Mouse (Mus musculus): ENCODE measurements around the gene Scap. TPM values are rescaled to one million over a fixed set of nuclear protein-coding genes. Genes with fewer than 3 reads are reported as not detected.
"Not testable (repeated sequence)": the region's sequence is repeated elsewhere in the genome, so short reads cannot be mapped to it uniquely, and the experiment has no call there.

Gene Scap
- total and polyA plus RNA-seq, 2 experiments from 2014 or later: 14.6 to 34.0 TPM

GRCm38 (mm10) chr9:110384369-110384929, 51.4 kb downstream of the Scap start:
- H3K4me2 ChIP-seq (ENCODE audit: low read depth, low read length): no peak overlapping the region
- no peaks in the 10 kb centered on the region for H3K9me3 ChIP-seq (replicated peaks; ENCODE audit: control insufficient read depth, low read length)
- peaks cover 74% of the 10 kb centered on the region for H3K36me3 ChIP-seq (replicated peaks; ENCODE audit: control insufficient read depth, insufficient read depth, low read length)
- H3K27ac ChIP-seq (ENCODE audit: low read depth): no peak overlapping the region
- H3K4me3 ChIP-seq (ENCODE audit: low read depth, low read length): no peak overlapping the region
- H3K4me1 ChIP-seq (ENCODE audit: control insufficient read depth, insufficient read depth): no peaks in the 10 kb centered on the region; the same call in 1 of the 2 replicates
- TF ChIP-seq EP300 (IDR thresholded peaks at IDR 0.05; ENCODE audit: low read depth): no peak
- TF ChIP-seq CTCF (IDR thresholded peaks at IDR 0.05; ENCODE audit: low read depth): no peak
- DNase-seq (ENCODE audit: low spot score) (no peak), ATAC-seq (ENCODE audit: insufficient read depth, low read depth) (no peak)
- no peak overlapping the region for H3K9ac ChIP-seq (replicated peaks; ENCODE audit: low read depth, low read length)
- no peaks in the 10 kb centered on the region for H3K27me3 ChIP-seq (ENCODE audit: control insufficient read depth, insufficient read depth, low read length)
- 91% methylated on average over 7 of the region's 7 CpGs for WGBS

DNA sequence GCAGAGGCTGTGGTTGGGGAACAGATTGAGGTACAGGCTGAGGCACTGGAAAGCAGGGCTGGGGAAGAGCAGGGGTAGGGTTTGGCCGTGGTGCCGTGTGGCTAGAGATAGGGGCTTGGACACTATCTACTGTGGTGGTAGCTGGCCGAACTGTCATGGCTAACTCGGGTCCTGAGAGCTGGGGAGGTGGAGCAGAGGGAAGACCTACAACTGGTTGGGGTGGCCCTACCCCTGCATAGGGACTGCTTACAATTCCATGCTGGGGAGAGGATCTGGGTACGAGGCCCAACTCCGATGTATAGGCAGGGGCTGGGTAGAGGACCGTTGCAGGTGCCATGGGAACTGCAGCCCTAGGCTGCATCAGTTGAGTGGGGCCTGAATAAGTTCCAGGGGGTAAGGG, 54.9 kb downstream of the Scap start:
- no peak overlapping the region for H3K4me3 ChIP-seq (ENCODE audit: low read depth, low read length)
- peaks cover 97% of the 10 kb centered on the region for H3K36me3 ChIP-seq (replicated peaks; ENCODE audit: control insufficient read depth, insufficient read depth, low read length)
- TF ChIP-seq EP300 (IDR thresholded peaks at IDR 0.05; ENCODE audit: low read depth) (no peak), CTCF (IDR thresholded peaks at IDR 0.05; ENCODE audit: low read depth) (no peak)
- no peak for DNase-seq (ENCODE audit: low spot score)
- no peaks in the 10 kb centered on the region for H3K4me1 ChIP-seq (ENCODE audit: control insufficient read depth, insufficient read depth)
- no peak overlapping the region for H3K9ac ChIP-seq (replicated peaks; ENCODE audit: low read depth, low read length)
- H3K4me2 ChIP-seq (ENCODE audit: low read depth, low read length): no peak overlapping the region
- no peak overlapping the region for H3K27ac ChIP-seq (ENCODE audit: low read depth)
- 84% methylated on average over 7 of the region's 7 CpGs for WGBS
- H3K27me3 ChIP-seq (ENCODE audit: control insufficient read depth, insufficient read depth, low read length): no peaks in the 10 kb centered on the region
- ATAC-seq (ENCODE audit: insufficient read depth, low read depth): no peak
- no peaks in the 10 kb centered on the region for H3K9me3 ChIP-seq (replicated peaks; ENCODE audit: control insufficient read depth, low read length)

DNA sequence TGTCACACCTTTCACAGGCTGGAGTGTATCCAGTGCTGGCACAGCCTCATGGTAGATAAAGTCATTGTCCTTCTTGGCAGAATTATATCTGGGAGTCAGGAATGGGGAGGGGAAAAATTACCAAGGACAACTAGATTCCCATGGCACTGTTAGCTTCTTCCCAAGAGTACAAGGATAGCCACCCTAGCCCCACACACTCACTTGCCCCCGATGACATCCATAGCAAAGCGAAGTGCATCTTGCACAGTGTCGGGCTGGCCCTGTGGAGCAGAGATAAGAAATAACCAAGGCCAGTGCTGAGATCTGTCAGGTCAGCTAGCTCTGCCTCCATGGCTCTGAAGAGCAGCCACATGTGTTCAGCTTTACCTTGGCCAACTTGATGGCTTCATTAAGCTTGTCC, 57.8 kb downstream of the Scap start:
- no peak for ATAC-seq (ENCODE audit: insufficient read depth, low read depth)
- Histone ChIP-seq H3K27ac (ENCODE audit: low read depth) (no peak overlapping the region), H3K4me3 (ENCODE audit: low read depth, low read length) (no peak overlapping the region), H3K9ac (replicated peaks; ENCODE audit: low read depth, low read length) (no peak overlapping the region), H3K4me1 (ENCODE audit: control insufficient read depth, insufficient read depth) (no peaks in the 10 kb centered on the region), H3K4me2 (ENCODE audit: low read depth, low read length) (no peak overlapping the region), H3K9me3 (replicated peaks; ENCODE audit: control insufficient read depth, low read length) (no peaks in the 10 kb centered on the region), H3K27me3 (ENCODE audit: control insufficient read depth, insufficient read depth, low read length) (no peaks in the 10 kb centered on the region), H3K36me3 (replicated peaks; ENCODE audit: control insufficient read depth, insufficient read depth, low read length) (peaks cover 92% of the 10 kb centered on the region)
- 77% methylated on average over 3 of the region's 3 CpGs for WGBS
- no peak for TF ChIP-seq EP300 (IDR thresholded peaks at IDR 0.05; ENCODE audit: low read depth)
- no peak for TF ChIP-seq CTCF (IDR thresholded peaks at IDR 0.05; ENCODE audit: low read depth)
- no peak for DNase-seq (ENCODE audit: low spot score)

DNA sequence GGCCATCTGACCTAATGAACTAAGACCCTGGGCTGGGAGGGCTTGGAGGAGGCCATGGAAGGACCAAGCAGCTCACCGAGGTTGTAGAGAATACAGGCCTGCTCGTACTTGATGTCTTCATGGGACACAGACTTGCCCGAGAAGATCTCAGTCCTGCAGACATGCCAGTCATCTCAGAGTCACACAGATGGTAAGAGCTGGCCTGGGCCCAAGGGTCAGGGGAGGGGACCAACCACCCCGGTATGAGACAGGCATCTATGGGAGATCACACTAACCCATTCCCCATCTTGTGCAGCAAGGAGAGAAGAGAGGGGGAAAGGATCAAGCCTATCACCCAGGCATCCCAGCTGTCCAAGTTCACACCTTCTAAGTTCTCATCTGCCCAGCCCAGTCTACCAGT, 60.2 kb downstream of the Scap start:
- no peak overlapping the region for H3K4me2 ChIP-seq (ENCODE audit: low read depth, low read length)
- H3K36me3 ChIP-seq (replicated peaks; ENCODE audit: control insufficient read depth, insufficient read depth, low read length): peaks cover 83% of the 10 kb centered on the region
- H3K4me1 ChIP-seq (ENCODE audit: control insufficient read depth, insufficient read depth): no peaks in the 10 kb centered on the region
- no peaks in the 10 kb centered on the region for H3K27me3 ChIP-seq (ENCODE audit: control insufficient read depth, insufficient read depth, low read length)
- WGBS: 89% methylated on average over 4 of the region's 4 CpGs
- no peaks in the 10 kb centered on the region for H3K9me3 ChIP-seq (replicated peaks; ENCODE audit: control insufficient read depth, low read length)
- ATAC-seq (ENCODE audit: insufficient read depth, low read depth) (no peak), DNase-seq (ENCODE audit: low spot score) (no peak)
- no peak overlapping the region for H3K4me3 ChIP-seq (ENCODE audit: low read depth, low read length)
- H3K27ac ChIP-seq (ENCODE audit: low read depth): no peak overlapping the region
- no peak overlapping the region for H3K9ac ChIP-seq (replicated peaks; ENCODE audit: low read depth, low read length)
- TF ChIP-seq CTCF (IDR thresholded peaks at IDR 0.05; ENCODE audit: low read depth): no peak
- TF ChIP-seq EP300 (IDR thresholded peaks at IDR 0.05; ENCODE audit: low read depth): no peak

GRCm38 (mm10) chr9:110400650-110401049, 67.6 kb downstream of the Scap start:
- H3K9ac ChIP-seq (replicated peaks; ENCODE audit: low read depth, low read length): no peak overlapping the region
- no peak overlapping the region for H3K4me3 ChIP-seq (ENCODE audit: low read depth, low read length)
- peak; percentile 71 for ATAC-seq (ENCODE audit: insufficient read depth, low read depth)
- H3K4me2 ChIP-seq (ENCODE audit: low read depth, low read length): no peak overlapping the region
- WGBS: 56% methylated on average over 5 of the region's 5 CpGs
- no peak for TF ChIP-seq CTCF (IDR thresholded peaks at IDR 0.05; ENCODE audit: low read depth)
- TF ChIP-seq EP300 (IDR thresholded peaks at IDR 0.05; ENCODE audit: low read depth): no peak
- no peaks in the 10 kb centered on the region for H3K9me3 ChIP-seq (replicated peaks; ENCODE audit: control insufficient read depth, low read length)
- no peaks in the 10 kb centered on the region for H3K27me3 ChIP-seq (ENCODE audit: control insufficient read depth, insufficient read depth, low read length)
- H3K4me1 ChIP-seq (ENCODE audit: control insufficient read depth, insufficient read depth): no peaks in the 10 kb centered on the region
- peaks cover 17% of the 10 kb centered on the region for H3K36me3 ChIP-seq (replicated peaks; ENCODE audit: control insufficient read depth, insufficient read depth, low read length)
- no peak overlapping the region for H3K27ac ChIP-seq (ENCODE audit: low read depth)
- no peak for DNase-seq (ENCODE audit: low spot score)

DNA sequence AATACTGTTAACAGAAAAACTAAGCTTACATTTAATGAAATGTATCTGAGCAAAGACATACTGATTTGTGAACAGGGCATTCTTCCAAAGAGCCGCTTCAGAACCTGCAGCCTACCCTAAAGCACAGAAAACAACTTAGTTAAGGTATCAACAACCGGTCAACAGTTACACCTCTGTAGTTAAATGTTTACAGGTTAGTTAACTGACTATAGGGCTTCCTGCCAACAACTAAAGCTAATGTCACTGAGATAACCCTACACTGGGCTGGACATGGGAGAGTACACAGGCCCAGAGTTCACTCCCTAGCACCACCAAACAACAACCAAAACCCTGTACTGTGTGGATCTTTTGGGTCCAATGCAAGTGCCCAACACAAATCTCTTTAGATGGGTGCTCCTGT, 69.6 kb downstream of the Scap start:
- Histone ChIP-seq H3K4me2 (ENCODE audit: low read depth, low read length) (no peak overlapping the region), H3K4me3 (ENCODE audit: low read depth, low read length) (no peak overlapping the region), H3K36me3 (replicated peaks; ENCODE audit: control insufficient read depth, insufficient read depth, low read length) (peaks cover 4% of the 10 kb centered on the region), H3K9ac (replicated peaks; ENCODE audit: low read depth, low read length) (no peak overlapping the region), H3K27ac (ENCODE audit: low read depth) (no peak overlapping the region), H3K27me3 (ENCODE audit: control insufficient read depth, insufficient read depth, low read length) (no peaks in the 10 kb centered on the region), H3K9me3 (replicated peaks; ENCODE audit: control insufficient read depth, low read length) (no peaks in the 10 kb centered on the region), H3K4me1 (ENCODE audit: control insufficient read depth, insufficient read depth) (peaks cover 6% of the 10 kb centered on the region)
- DNase-seq (ENCODE audit: low spot score): no peak
- no peak for TF ChIP-seq EP300 (IDR thresholded peaks at IDR 0.05; ENCODE audit: low read depth)
- no peak for TF ChIP-seq CTCF (IDR thresholded peaks at IDR 0.05; ENCODE audit: low read depth)
- WGBS: 85% methylated on average over 2 of the region's 2 CpGs
- ATAC-seq (ENCODE audit: insufficient read depth, low read depth): no peak

GRCm38 (mm10) chr9:110403240-110403639, 70.2 kb downstream of the Scap start:
- WGBS: 83% methylated on average over 4 of the region's 4 CpGs
- H3K27ac ChIP-seq (ENCODE audit: low read depth); DNase-seq (ENCODE audit: low spot score); H3K4me3 ChIP-seq (ENCODE audit: low read depth, low read length); H3K9me3 ChIP-seq (replicated peaks; ENCODE audit: control insufficient read depth, low read length); H3K4me2 ChIP-seq (ENCODE audit: low read depth, low read length); H3K27me3 ChIP-seq (ENCODE audit: control insufficient read depth, insufficient read depth, low read length); H3K36me3 ChIP-seq (replicated peaks; ENCODE audit: control insufficient read depth, insufficient read depth, low read length); ATAC-seq (ENCODE audit: insufficient read depth, low read depth); H3K9ac ChIP-seq (replicated peaks; ENCODE audit: low read depth, low read length); H3K4me1 ChIP-seq (ENCODE audit: control insufficient read depth, insufficient read depth): not testable (repeated sequence)

Data from heart, postnatal 0 days (tissue).